Mouse (Mus musculus): ENCODE data around the gene 4930548H24Rik. TPM values are rescaled to one million over a fixed set of nuclear protein-coding genes. Genes with fewer than 3 reads are reported as not detected.

4930548H24Rik gene
- polyA plus RNA-seq (2016; fragmentation: Nextera tagmentation; extraction: Ambion mirVana), result not detected in 2 replicates

DNA sequence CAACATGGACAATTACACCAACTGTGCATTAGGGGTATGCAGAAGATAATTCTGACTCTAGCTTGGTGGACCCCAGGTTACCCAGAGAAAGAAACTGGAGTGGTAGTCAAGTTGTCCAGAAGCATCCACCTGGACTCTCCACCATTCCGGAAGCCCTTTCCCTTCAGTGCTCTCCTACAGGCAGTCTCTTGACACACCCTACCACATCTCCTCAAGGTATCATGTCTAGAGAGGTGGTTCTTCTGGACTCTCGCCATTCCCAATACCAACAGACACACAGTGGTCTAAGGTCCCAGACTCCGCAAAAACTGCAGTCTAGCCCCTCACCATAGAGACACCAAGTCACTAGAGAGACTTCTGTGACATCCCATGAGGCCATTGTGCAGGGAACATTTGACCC is at the start of gene 4930548H24Rik:
4930548H24Rik (plus strand) TSS at position 301 of the 400 bp plus-strand sequence.
- no peak within 1 kb of the TSS for H3K27ac ChIP-seq (replicated peaks)
- no peaks in the 10 kb centered on the region for H3K9me3 ChIP-seq (replicated peaks)
- DNase-seq (ENCODE audit: low spot score), result no peak
- peaks cover 43% of the 10 kb centered on the region for H3K36me3 ChIP-seq
- no peak within 1 kb of the TSS for H3K4me3 ChIP-seq
- 94% methylated on average over 3 of the region's 3 CpGs for WGBS
- H3K4me1 ChIP-seq, result no peaks in the 10 kb centered on the region
- no peaks in the 10 kb centered on the region for H3K27me3 ChIP-seq (ENCODE audit: low read depth, poor library complexity, severe bottlenecking)

DNA sequence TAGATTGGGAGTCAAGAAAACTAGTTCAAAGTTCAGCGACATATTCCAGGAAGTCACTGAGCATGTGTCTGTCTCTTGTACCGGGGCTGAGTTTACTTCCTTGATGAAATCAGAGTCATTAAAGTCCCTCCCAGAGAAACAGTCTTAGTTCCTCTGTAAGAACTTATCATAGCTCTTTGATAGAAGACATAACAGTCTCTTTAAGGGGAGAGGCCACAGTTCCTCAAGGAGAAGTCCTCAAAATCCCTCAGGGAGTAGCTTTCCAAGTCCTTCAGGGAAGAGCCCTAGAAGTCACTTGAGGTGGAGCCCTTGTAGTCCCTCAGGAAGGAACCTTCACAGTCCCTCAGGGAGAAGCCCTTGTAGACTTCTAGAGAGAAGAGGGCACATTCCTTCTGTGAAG is 34.2 kb upstream of the 4930548H24Rik start:
- peak overlapping the region; percentile 62; the same call in 1 of the 2 replicates for H3K4me3 ChIP-seq
- 91% methylated on average over 2 of the region's 2 CpGs for WGBS
- peaks cover 16% of the 10 kb centered on the region for H3K4me1 ChIP-seq
- no peaks in the 10 kb centered on the region for H3K9me3 ChIP-seq (replicated peaks)
- DNase-seq (ENCODE audit: low spot score), result no peak
- H3K27ac ChIP-seq (replicated peaks), result 0 out of 2 replicates have a peak overlapping the region, but pooled peaks have one; percentile 81
- no peaks in the 10 kb centered on the region for H3K36me3 ChIP-seq
- no peaks in the 10 kb centered on the region for H3K27me3 ChIP-seq (ENCODE audit: low read depth, poor library complexity, severe bottlenecking)

DNA sequence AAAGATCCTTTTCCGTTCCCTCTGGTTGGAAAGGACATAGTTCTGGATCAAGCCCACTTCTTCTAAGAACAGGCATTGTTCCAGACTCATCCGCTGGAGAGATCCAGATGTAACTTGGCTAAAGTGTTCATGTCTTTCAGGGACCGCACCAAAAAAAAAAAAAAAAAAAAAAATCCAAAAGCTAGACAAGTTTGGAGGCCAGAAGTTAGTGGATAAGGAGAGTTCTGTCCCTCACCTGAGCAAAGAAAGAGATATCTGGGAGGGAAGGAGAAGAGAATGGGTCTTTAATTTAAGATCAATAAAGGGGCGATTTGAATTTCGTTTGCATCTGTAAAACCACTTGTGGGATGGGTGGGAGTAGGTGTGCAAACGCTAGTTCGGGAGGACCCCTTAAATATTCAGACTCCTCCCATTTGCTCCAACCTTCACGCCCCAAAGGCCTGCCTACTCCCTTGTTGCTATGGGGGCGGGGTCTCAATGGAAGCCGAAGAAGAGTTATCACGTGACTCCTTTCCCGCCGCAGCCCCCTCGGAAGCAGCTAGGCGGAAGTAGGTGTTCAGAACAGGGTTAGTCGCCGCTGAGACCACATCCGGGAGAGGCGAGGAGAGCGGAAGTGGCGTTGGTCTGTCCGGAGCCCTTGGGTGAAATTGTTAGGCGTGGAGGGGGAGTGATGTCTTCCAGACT is 33.5 kb upstream of the 4930548H24Rik start, which contains the start of gene Zfp512:
Zfp512 (plus strand) TSS at position 554 of the 684 bp plus-strand sequence.
- Histone ChIP-seq H3K4me3 (peak within 1 kb of the TSS; percentile 62), H3K36me3 (no peaks in the 10 kb centered on the region; the same call in 1 of the 2 replicates), H3K27ac (replicated peaks) (peak within 1 kb of the TSS; percentile 81), H3K9me3 (replicated peaks) (no peaks in the 10 kb centered on the region), H3K27me3 (ENCODE audit: low read depth, poor library complexity, severe bottlenecking) (no peaks in the 10 kb centered on the region), H3K4me1 (peaks cover 16% of the 10 kb centered on the region)
- peak; percentile 97 for DNase-seq (ENCODE audit: low spot score)
- 7% methylated on average over 23 of the region's 23 CpGs for WGBS

DNA sequence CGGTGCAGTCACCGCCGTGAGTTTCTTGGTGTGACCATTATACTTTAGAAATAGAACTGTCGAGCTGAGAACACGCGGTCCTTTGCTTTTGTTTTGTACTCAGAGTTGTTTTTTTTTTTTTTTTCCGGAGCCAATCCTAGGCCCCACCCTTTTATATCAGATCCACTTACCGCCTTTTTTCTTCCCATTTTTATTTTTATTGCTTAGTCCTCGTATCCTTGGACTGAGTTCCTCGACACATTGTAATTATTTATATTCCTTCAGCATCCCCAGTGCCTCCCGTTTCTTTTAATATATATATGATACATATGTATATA is 33.0 kb upstream of the 4930548H24Rik start:
- Histone ChIP-seq H3K27me3 (ENCODE audit: low read depth, poor library complexity, severe bottlenecking) (no peaks in the 10 kb centered on the region), H3K36me3 (peaks cover 3% of the 10 kb centered on the region; the same call in 1 of the 2 replicates), H3K27ac (replicated peaks) (peak overlapping the region; percentile 81), H3K9me3 (replicated peaks) (no peaks in the 10 kb centered on the region), H3K4me3 (peak overlapping the region; percentile 62), H3K4me1 (peaks cover 16% of the 10 kb centered on the region)
- DNase-seq (ENCODE audit: low spot score), result no peak
- under 1% methylated on average over 11 of the region's 11 CpGs for WGBS

DNA sequence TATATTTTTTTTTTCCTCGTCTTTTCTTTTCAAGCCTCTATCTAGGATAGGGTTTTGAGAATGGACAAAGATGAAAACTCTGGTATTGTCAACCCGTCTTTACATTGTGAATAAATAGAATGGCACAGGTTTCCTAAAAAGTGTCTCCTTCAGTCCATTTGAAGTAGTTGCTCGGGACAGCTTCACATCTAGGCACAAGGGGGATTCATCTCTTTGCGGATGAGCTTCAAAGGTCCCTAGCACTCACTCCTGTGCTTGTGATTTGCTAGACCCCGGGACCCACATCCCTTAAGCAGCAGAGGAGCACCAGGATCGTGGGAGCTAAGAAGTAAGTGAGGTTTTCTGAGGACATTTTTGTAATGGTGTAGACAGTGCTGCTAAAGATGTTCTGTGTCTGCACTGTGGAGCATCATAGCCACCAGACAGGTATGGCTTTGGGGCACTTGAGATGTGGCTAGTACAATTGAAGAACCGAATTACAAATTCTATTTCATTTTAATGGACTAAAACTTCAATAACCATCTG is 32.6 kb upstream of the 4930548H24Rik start:
- no peaks in the 10 kb centered on the region for H3K27me3 ChIP-seq (ENCODE audit: low read depth, poor library complexity, severe bottlenecking)
- no peaks in the 10 kb centered on the region for H3K9me3 ChIP-seq (replicated peaks)
- H3K4me3 ChIP-seq, result peak overlapping the region; percentile 62
- H3K27ac ChIP-seq (replicated peaks), result peak overlapping the region; percentile 81
- no peak for DNase-seq (ENCODE audit: low spot score)
- peaks cover 3% of the 10 kb centered on the region; the same call in 1 of the 2 replicates for H3K36me3 ChIP-seq
- H3K4me1 ChIP-seq, result peaks cover 16% of the 10 kb centered on the region
- WGBS, result 20% methylated on average over 7 of the region's 7 CpGs

DNA sequence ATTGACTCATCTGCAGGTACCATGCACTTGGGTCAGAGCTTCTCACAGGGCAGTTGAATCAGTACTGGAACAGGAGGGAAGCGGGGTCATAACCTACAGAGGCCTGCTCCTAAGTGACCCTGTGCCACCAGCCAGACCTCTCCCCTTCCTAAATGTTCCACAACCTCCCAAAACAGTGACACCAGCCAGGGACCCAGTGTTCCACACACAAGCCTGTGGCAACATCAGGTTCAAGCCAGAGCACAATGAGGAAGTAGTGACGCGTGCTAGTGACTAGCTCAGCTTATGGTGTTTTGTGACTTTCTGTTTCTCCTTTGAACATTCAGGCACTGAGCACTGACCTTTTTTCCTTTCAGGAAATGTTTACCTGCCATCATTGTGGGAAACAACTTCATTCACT is 17.7 kb upstream of the 4930548H24Rik start:
- 92% methylated on average over 3 of the region's 3 CpGs for whole genome bisulfite sequencing
- Histone ChIP-seq H3K36me3 (peaks cover 78% of the 10 kb centered on the region), H3K4me3 (no peak overlapping the region), H3K9me3 (replicated peaks) (no peaks in the 10 kb centered on the region), H3K27me3 (ENCODE audit: low read depth, poor library complexity, severe bottlenecking) (no peaks in the 10 kb centered on the region), H3K27ac (replicated peaks) (no peak overlapping the region), H3K4me1 (no peaks in the 10 kb centered on the region)
- no peak for DNase-seq (ENCODE audit: low spot score)

DNA sequence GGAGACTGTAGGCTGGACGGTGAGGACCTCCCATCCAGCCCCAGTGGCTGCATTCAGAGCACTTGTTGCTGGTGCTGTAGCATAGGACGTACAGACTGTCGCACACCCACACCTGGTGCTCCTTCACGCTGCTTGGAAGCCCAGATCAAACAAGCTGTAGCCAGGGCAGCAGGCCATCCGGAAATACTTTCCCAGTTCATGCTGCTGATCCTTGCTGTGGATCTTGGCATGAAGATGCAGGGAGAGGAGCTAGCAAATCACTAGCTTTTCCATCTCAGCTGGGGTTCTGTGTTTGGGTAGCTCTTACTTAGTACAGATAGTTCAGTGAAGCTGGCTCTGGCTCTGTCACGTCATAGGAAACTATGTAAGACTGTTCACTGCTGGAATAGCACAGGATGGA is 15.8 kb upstream of the 4930548H24Rik start:
- WGBS, result 96% methylated on average over 6 of the region's 6 CpGs
- Histone ChIP-seq H3K27me3 (ENCODE audit: low read depth, poor library complexity, severe bottlenecking) (no peaks in the 10 kb centered on the region), H3K27ac (replicated peaks) (no peak overlapping the region), H3K36me3 (peaks cover 93% of the 10 kb centered on the region), H3K9me3 (replicated peaks) (no peaks in the 10 kb centered on the region), H3K4me3 (no peak overlapping the region), H3K4me1 (no peaks in the 10 kb centered on the region)
- DNase-seq (ENCODE audit: low spot score), result no peak

DNA sequence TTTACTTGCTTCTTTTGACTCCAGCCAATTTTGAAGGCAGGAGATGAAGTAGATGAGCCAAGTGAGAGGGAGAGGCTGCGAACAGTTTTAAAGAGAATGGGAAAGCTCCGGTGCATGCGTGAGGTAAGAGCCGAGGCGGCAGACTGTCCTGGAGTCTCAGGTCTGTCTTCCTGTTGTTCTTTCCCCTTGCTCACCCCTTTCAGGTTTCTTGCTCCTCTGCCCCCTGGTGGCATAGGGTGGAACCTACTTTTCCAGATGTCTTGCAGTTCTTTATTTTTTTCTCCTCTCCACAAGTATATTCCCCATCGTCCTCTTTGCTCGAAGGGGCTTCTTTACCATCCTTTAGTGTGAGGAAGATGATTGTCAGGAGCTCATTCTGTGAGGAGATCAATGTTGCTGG is 15.2 kb upstream of the 4930548H24Rik start:
- Histone ChIP-seq H3K27me3 (ENCODE audit: low read depth, poor library complexity, severe bottlenecking) (no peaks in the 10 kb centered on the region), H3K4me1 (no peaks in the 10 kb centered on the region), H3K27ac (replicated peaks) (no peak overlapping the region), H3K36me3 (peaks cover 97% of the 10 kb centered on the region), H3K4me3 (no peak overlapping the region), H3K9me3 (replicated peaks) (no peaks in the 10 kb centered on the region)
- DNase-seq (ENCODE audit: low spot score), result peak; percentile 38
- WGBS, result 83% methylated on average over 7 of the region's 7 CpGs

DNA sequence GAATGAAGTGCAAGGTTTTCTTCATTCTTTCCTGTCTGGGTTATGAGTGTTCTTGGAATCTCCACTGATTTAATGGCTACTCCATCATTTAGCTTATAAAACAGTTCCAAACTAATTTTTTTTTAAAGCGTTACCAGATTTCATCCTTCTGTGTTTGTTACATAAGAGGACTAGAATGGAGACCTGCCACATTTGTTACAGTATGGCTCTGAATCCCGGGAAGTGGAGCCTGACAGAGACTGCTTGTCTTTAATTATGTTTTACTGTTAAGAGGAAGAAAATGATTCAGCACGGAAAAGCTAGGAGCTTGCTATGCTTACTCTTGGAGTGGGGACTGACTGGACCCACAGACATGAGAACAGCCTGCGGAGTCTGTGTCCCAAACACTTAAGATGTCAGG is 5.0 kb upstream of the 4930548H24Rik start:
- DNase-seq (ENCODE audit: low spot score), result no peak
- Histone ChIP-seq H3K27ac (replicated peaks) (no peak overlapping the region), H3K9me3 (replicated peaks) (no peaks in the 10 kb centered on the region), H3K4me3 (no peak overlapping the region), H3K27me3 (ENCODE audit: low read depth, poor library complexity, severe bottlenecking) (no peaks in the 10 kb centered on the region), H3K4me1 (no peaks in the 10 kb centered on the region), H3K36me3 (peaks cover 89% of the 10 kb centered on the region)
- 91% methylated on average over 4 of the region's 4 CpGs for WGBS

DNA sequence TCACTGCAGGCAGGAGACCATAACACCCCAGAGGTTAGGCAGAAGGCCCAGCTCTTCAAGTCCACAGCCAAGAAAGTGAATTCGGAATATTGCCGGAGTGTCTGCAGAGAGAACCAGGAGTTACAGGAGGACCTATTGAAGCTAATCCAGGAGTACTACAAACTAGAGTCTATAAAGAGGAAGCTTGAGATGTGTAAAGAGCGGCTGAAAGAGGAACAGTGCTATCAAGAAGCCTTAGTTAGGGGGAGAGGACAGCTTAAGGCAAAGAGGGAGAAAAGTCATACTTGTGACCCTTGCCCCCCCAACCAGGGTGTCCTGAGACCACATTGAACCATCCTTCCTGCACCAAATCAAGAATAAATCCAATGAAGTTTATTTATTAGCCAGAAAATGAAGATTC is 2.3 kb downstream of the 4930548H24Rik start:
- DNase-seq (ENCODE audit: low spot score), result no peak
- H3K9me3 ChIP-seq (replicated peaks), result no peaks in the 10 kb centered on the region

DNA sequence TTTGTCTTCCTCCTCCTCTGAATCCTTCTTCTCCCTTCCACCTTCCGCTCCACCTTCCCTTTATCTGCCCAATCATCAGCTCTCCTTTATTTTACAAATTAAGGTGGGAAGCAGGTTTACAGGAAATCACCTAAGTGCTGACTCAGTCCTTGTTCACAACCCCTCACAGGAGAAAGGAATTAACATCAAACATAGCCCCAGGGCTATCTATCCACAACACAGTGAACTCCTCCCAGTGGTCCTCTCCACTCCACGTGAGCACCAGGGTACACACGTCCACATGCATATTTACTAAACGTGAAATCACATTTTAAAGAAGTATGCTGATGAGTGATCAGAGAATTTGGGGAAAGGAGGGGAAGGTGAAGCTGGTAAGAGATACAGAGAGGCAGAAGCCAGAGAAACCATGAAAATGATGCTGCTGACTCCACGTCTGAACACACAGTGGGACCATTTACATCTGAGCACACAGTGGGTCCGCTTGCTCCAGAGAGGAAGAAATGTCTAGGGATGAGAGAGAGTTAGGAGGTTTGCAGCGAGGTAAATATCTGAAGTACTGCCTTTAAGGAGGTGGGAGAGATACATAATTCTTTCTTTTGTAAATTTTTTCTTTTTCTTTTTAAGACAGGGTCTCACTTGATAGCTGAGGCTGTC is 3.7 kb downstream of the 4930548H24Rik start:
- Histone ChIP-seq H3K4me3 (no peak overlapping the region), H3K27ac (replicated peaks) (no peak overlapping the region), H3K4me1 (peaks cover 5% of the 10 kb centered on the region), H3K36me3 (peaks cover 12% of the 10 kb centered on the region), H3K27me3 (ENCODE audit: low read depth, poor library complexity, severe bottlenecking) (no peaks in the 10 kb centered on the region), H3K9me3 (replicated peaks) (no peaks in the 10 kb centered on the region)
- 73% methylated on average over 7 of the region's 7 CpGs for WGBS
- DNase-seq (ENCODE audit: low spot score), result no peak

More for the DNA sequence above, 2.3 kb downstream of the 4930548H24Rik start:
- H3K4me3 ChIP-seq, result no peak overlapping the region
- H3K27ac ChIP-seq (replicated peaks), result no peak overlapping the region
- H3K36me3 ChIP-seq, result peaks cover 18% of the 10 kb centered on the region
- WGBS, result 96% methylated on average over 3 of the region's 3 CpGs
- no peaks in the 10 kb centered on the region for H3K27me3 ChIP-seq (ENCODE audit: low read depth, poor library complexity, severe bottlenecking)
- no peaks in the 10 kb centered on the region for H3K4me1 ChIP-seq

DNA sequence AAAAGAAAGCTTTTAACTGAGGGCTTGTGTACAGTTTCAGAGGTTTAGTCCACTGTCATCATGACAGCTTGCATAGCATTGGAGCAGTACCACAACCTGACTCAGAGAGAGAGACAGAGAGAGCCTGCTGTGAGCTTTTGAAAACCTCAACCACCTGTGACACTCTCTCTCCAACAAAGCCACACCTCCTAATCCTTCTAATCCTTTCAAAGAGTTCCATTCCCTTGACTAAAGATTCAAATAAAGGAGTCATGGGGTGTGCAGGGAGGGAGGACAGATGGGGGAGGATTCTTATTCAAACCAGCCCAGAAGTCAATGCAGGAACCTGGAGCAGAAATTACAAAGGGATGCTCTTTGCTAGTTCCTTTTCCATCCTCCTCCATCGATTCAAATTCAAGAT is 6.5 kb downstream of the 4930548H24Rik start:
- Histone ChIP-seq H3K4me1 (peaks cover 18% of the 10 kb centered on the region), H3K27ac (replicated peaks) (no peak overlapping the region), H3K4me3 (no peak overlapping the region), H3K9me3 (replicated peaks) (no peaks in the 10 kb centered on the region), H3K36me3 (peaks cover 12% of the 10 kb centered on the region), H3K27me3 (ENCODE audit: low read depth, poor library complexity, severe bottlenecking) (no peaks in the 10 kb centered on the region)
- WGBS, result 39% methylated on average over 1 of the region's 1 CpGs
- DNase-seq (ENCODE audit: low spot score), result no peak

Measured in midbrain, embryonic 10.5 days (tissue).